Mouse (Mus musculus) embryonic facial prominence, embryonic 13.5 days (tissue): Measurements from ENCODE around the gene Tbc1d20. TPM values are rescaled to one million over a fixed set of nuclear protein-coding genes. Genes with fewer than 3 reads are reported as not detected.

Experiments used
- polyA plus RNA-seq: library from polyadenylated mRNA; unstranded; fragments of >200 nt; fragmentation: Nextera tagmentation; extraction: Ambion mirVana; gene quantifications from 2 replicates; pipeline ENCODE4 v1.2.1, GENCODE M21; 2015

Gene Tbc1d20
- polyA plus RNA-seq, 1 experiment from 2014 or later, result 45.9 TPM

Other genes starting within 250 kb of the Tbc1d20 start
- gene Scrt2, start 212.3 kb upstream of the Tbc1d20 start, polyA plus RNA-seq, result 0.12 and 0.17 TPM in 2 replicates
- gene Srxn1, start 188.3 kb upstream of the Tbc1d20 start, polyA plus RNA-seq, result 9.7 and 10.6 TPM in 2 replicates
- gene Tcf15, start 150.3 kb upstream of the Tbc1d20 start, polyA plus RNA-seq, result 3.7 and 4.1 TPM in 2 replicates
- gene Csnk2a1, start 67.0 kb upstream of the Tbc1d20 start, polyA plus RNA-seq, result 102 and 108 TPM in 2 replicates
- 83.9 and 95.9 TPM in 2 replicates for gene Rbck1, start 38.8 kb downstream of the Tbc1d20 start, polyA plus RNA-seq
- 2.8 and 2.9 TPM in 2 replicates for gene Trib3, start 50.2 kb downstream of the Tbc1d20 start, polyA plus RNA-seq
- 2.1 and 2.3 TPM in 2 replicates for gene Nrsn2, start 82.8 kb downstream of the Tbc1d20 start, polyA plus RNA-seq
- gene Sox12, start 104.2 kb downstream of the Tbc1d20 start, polyA plus RNA-seq, result 13.1 and 13.2 TPM in 2 replicates
- 44.1 and 47.8 TPM in 2 replicates for gene Zcchc3, start 121.2 kb downstream of the Tbc1d20 start, polyA plus RNA-seq
- 0.25 and 0.44 TPM in 2 replicates for gene 6820408C15Rik, start 121.8 kb downstream of the Tbc1d20 start, polyA plus RNA-seq
- gene Defb23, start 170.8 kb downstream of the Tbc1d20 start, polyA plus RNA-seq, result not detected in 2 replicates
- gene Defb20, start 183.2 kb downstream of the Tbc1d20 start, polyA plus RNA-seq, result not detected in 2 replicates
- gene Defb22, start 196.3 kb downstream of the Tbc1d20 start, polyA plus RNA-seq, result not detected in 2 replicates
- gene Defb26, start 217.9 kb downstream of the Tbc1d20 start, polyA plus RNA-seq, result not detected in 2 replicates
- gene Defb28, start 224.4 kb downstream of the Tbc1d20 start, polyA plus RNA-seq, result not detected in 2 replicates
- gene Defb29, start 246.3 kb downstream of the Tbc1d20 start, polyA plus RNA-seq, result not detected in 2 replicates